Mouse (Mus musculus) heart, postnatal 0 days (tissue): ENCODE measurements around the gene 1700012B07Rik.

Source experiments
- CTCF ChIP-seq: IDR thresholded peaks from 2 replicates; pipeline ENCODE4 v1.5.1; 2016; ENCODE audit warnings: antibody characterized with exemption, control low read depth, low read depth
- EP300 ChIP-seq: IDR thresholded peaks from 2 replicates; pipeline ENCODE4 v1.6.1; 2016; ENCODE audit warnings: antibody characterized with exemption, low read depth

DNA sequence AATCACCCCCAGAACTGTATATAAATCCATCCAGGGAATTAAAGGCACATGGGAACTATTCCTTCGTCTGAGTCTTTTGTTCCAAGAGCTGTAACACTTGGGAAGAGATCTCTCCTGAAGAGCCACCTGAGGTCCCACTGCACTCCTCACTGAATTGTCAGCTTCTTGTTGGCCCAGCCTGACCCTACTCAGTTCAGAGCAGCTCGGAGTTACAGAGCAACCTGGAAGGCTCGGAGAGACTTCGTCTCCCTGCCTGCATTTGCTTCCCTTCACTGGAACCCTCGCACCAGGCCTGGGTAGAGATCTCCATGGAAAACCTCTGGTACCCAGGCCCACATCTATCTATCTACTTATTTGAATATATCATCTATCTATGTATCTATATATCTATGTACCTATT, 40.0 kb upstream of the 1700012B07Rik start:
- no peak for TF ChIP-seq CTCF
- no peak for TF ChIP-seq EP300
